Comparison of ENCODE assay signal across 9 mouse cellular contexts in genomic region chr6:99782996-99783395, GRCm38 (mm10). TPM values are rescaled to one million over a fixed set of nuclear protein-coding genes. Genes with fewer than 3 reads are reported as not detected.
A peak's percentile ranks its signal among the peaks of the same experiment; 100 is the strongest.
DNase-seq lines count a peak whose midpoint lies in the region; ATAC-seq and TF ChIP-seq lines count a peak whose summit lies in the region.
"Had no signal": no experiment of that assay in that cellular context is flagged by ENCODE, and none has a peak within 500 bp of the region (broad histone marks: within the 10 kb centered on the region; RNA-seq: fewer than 3 reads in every experiment).

No protein-coding gene starts in this region.

- no peak overlapping the region for H3K27ac ChIP-seq in layer of hippocampus, adult 2 months
- H3K27ac ChIP-seq: embryonic facial prominence, embryonic 15.5 days had no signal

- no peak for ATAC-seq in CD4-positive, CD25-positive, alpha-beta regulatory T cell, adult 4 months
- peak; percentile 47; the same call in 1 of the 2 replicates for ATAC-seq in megakaryocyte progenitor cell, adult 5-6 weeks (replicated peaks; ENCODE audit: poor library complexity)
- ATAC-seq in inflammation-experienced regulatory T-cells, adult 6 months: no peak
- no peak for ATAC-seq in granulocyte monocyte progenitor cell, adult 5-6 weeks (replicated peaks; ENCODE audit: poor library complexity, severe bottlenecking)

- H3K4me3 ChIP-seq in layer of hippocampus, adult 2 months: no peak overlapping the region
- H3K4me3 ChIP-seq: embryonic facial prominence, embryonic 15.5 days had no signal

- DNase-seq in CD4-positive, CD25-positive, alpha-beta regulatory T cell, adult 2 months (ENCODE audit: low read depth, low spot score): peak; percentile 59
- DNase-seq in layer of hippocampus, adult 2 months (ENCODE audit: low spot score in 2 of 2): no peak
- DNase-seq in layer of hippocampus, postnatal 36 days: no peak
- DNase-seq in T-cell, adult 2 months (ENCODE audit: low spot score): peak; percentile 24

- TF ChIP-seq CTCF in layer of hippocampus, adult 2 months (conservative IDR thresholded peaks at IDR 0.05): peak; percentile 73

RNA-seq across cellular contexts. Expression of gene Prok2, which starts 56.8 kb away (rescaled TPM):
- polyA plus RNA-seq in CD4-positive, CD25-positive, alpha-beta regulatory T cell, adult 4 months (2017; shearing (Covaris generic)): not detected
- under 1 TPM; 0.49 to 0.69 TPM for total RNA-seq in layer of hippocampus, adult 2 months (2021)
- 1 to 10 TPM in 1 of 2 experiments, under 1 TPM in 1; 0.85 to 1.1 TPM for total RNA-seq in layer of hippocampus, postnatal 36 days (2021)
- total RNA-seq in megakaryocyte progenitor cell, adult 5-6 weeks (2015): 1.9 TPM in 1 of 2 replicates, not detected in the other
- not detected in 2 replicates for total RNA-seq in megakaryocyte progenitor cell, adult 5-6 weeks (2017)
- not detected for polyA plus RNA-seq in inflammation-experienced regulatory T-cells, adult 6 months (2017; shearing (Covaris generic))
- not detected in 2 replicates for total RNA-seq in granulocyte monocyte progenitor cell, adult 5-6 weeks (2014; fragmentation: Nextera tagmentation)
- not detected in 2 replicates for total RNA-seq in granulocyte monocyte progenitor cell, adult 5-6 weeks (2017)

Comparison
In these comparisons a context has a peak if more than half of its experiments do, and no peak if none do; other contexts are left out.
1. DNase-seq: peak in CD4-positive, CD25-positive, alpha-beta regulatory T cell, adult 2 months (single experiment) and T-cell, adult 2 months (single experiment); none in layer of hippocampus, adult 2 months (0 of 2) and layer of hippocampus, postnatal 36 days (0 of 2).